Comparison of ENCODE assay signal across 9 mouse cellular contexts in the genomic region with DNA sequence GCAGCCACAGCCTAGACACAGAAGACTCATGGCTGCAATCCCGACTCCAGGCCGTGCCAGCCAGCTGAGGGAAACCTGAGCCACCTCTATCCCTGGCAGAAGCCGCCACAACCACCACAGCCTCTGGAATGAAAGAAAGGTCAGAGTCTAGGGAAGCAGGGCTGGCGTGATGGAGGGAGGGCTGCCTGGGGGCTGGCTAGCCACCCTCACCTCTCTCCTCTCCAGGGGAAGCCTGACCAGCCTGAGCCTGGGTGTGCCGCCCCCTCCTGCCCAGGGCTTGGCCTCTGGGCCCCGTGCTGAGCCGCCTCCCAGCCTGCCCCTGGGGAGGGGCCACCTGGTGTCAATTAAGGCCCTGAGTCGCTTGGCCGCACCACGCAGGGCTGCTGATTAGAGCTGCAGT. TPM values are rescaled to one million over a fixed set of nuclear protein-coding genes. Genes with fewer than 3 reads are reported as not detected.
DNase-seq lines count a peak whose midpoint lies in the region; ATAC-seq lines count a peak whose summit lies in the region.
"Had no signal": no experiment of that assay in that cellular context is flagged by ENCODE, and none has a peak within 500 bp of the region (broad histone marks: within the 10 kb centered on the region; RNA-seq: fewer than 3 reads in every experiment).

A gene (plus strand): TSS at position 352 of the 400 bp plus-strand sequence.

- H3K27me3 ChIP-seq in forebrain, embryonic 10.5 days (ENCODE audit: poor library complexity, severe bottlenecking): no peaks in the 10 kb centered on the region
- no peaks in the 10 kb centered on the region for H3K27me3 ChIP-seq in forebrain, embryonic 16.5 days (replicated peaks; ENCODE audit: control insufficient read depth, insufficient read depth, low read length)
- H3K27me3 ChIP-seq in hindbrain, embryonic 12.5 days: no peaks in the 10 kb centered on the region
- no peaks in the 10 kb centered on the region for H3K27me3 ChIP-seq in liver, embryonic 12.5 days (replicated peaks)

- H3K4me2 ChIP-seq in forebrain, embryonic 16.5 days (ENCODE audit: low read length): no peak within 1 kb of the TSS
- no peak within 1 kb of the TSS for H3K4me2 ChIP-seq in hindbrain, embryonic 12.5 days (replicated peaks)
- no peak within 1 kb of the TSS for H3K4me2 ChIP-seq in liver, embryonic 12.5 days

- DNase-seq in forebrain, embryonic 10.5 days (ENCODE audit: extremely low spot score, low spot score): no peak
- DNase-seq in embryo, embryonic 11.5 days (ENCODE audit: low read depth, low spot score): peak; percentile 27
- DNase-seq in left cerebral cortex, postnatal 4 days: no peak
- DNase-seq in right cerebral cortex, adult 2 months (ENCODE audit: low spot score in 2 of 2): no peak
- DNase-seq in testis, postnatal 10 days (ENCODE audit: low spot score): no peak
- DNase-seq: thymus, postnatal 4 days had no signal

- H3K36me3 ChIP-seq in forebrain, embryonic 10.5 days (replicated peaks): no peaks in the 10 kb centered on the region
- H3K36me3 ChIP-seq in forebrain, embryonic 16.5 days (ENCODE audit: control insufficient read depth, insufficient read depth): no peaks in the 10 kb centered on the region
- H3K36me3 ChIP-seq in hindbrain, embryonic 12.5 days: no peaks in the 10 kb centered on the region
- no peaks in the 10 kb centered on the region for H3K36me3 ChIP-seq in liver, embryonic 12.5 days

- ATAC-seq in forebrain, embryonic 16.5 days: no peak
- peak; percentile 35; the same call in 1 of the 2 replicates for ATAC-seq in hindbrain, embryonic 12.5 days (ENCODE audit: low FRiP score)
- ATAC-seq in liver, embryonic 12.5 days: no peak

- H3K4me1 ChIP-seq in forebrain, embryonic 10.5 days: peaks cover 12% of the 10 kb centered on the region
- no peaks in the 10 kb centered on the region for H3K4me1 ChIP-seq in forebrain, embryonic 16.5 days (replicated peaks; ENCODE audit: control insufficient read depth, insufficient read depth, low read length)
- peaks cover 8% of the 10 kb centered on the region for H3K4me1 ChIP-seq in hindbrain, embryonic 12.5 days
- H3K4me1 ChIP-seq in liver, embryonic 12.5 days: no peaks in the 10 kb centered on the region

- H3K4me3 ChIP-seq in forebrain, embryonic 10.5 days: no peak within 1 kb of the TSS
- no peak within 1 kb of the TSS for H3K4me3 ChIP-seq in forebrain, embryonic 16.5 days (replicated peaks; ENCODE audit: low read length)
- H3K4me3 ChIP-seq in hindbrain, embryonic 12.5 days: no peak within 1 kb of the TSS
- no peak within 1 kb of the TSS for H3K4me3 ChIP-seq in liver, embryonic 12.5 days

- peak within 1 kb of the TSS; percentile 78 for H3K27ac ChIP-seq in forebrain, embryonic 10.5 days
- H3K27ac ChIP-seq in forebrain, embryonic 16.5 days (ENCODE audit: low read length): no peak within 1 kb of the TSS
- H3K27ac ChIP-seq in hindbrain, embryonic 12.5 days: no peak within 1 kb of the TSS
- no peak within 1 kb of the TSS for H3K27ac ChIP-seq in liver, embryonic 12.5 days

- H3K9me3 ChIP-seq in forebrain, embryonic 10.5 days: no peaks in the 10 kb centered on the region
- no peaks in the 10 kb centered on the region for H3K9me3 ChIP-seq in forebrain, embryonic 16.5 days (ENCODE audit: control insufficient read depth, low read length)
- no peaks in the 10 kb centered on the region for H3K9me3 ChIP-seq in hindbrain, embryonic 12.5 days (replicated peaks)
- H3K9me3 ChIP-seq in liver, embryonic 12.5 days (replicated peaks): 0 out of 2 replicates have a peak, but pooled peaks cover 5% of the 10 kb centered on the region

- WGBS in forebrain, embryonic 10.5 days: 22% methylated on average over 10 of the region's 10 CpGs
- 17% methylated on average over 10 of the region's 10 CpGs for WGBS in forebrain, embryonic 16.5 days
- WGBS in hindbrain, embryonic 12.5 days: 26% methylated on average over 10 of the region's 10 CpGs
- 23% methylated on average over 10 of the region's 10 CpGs for WGBS in liver, embryonic 12.5 days (ENCODE audit: insufficient replicate concordance)

- intact Hi-C loops in left cerebral cortex, postnatal 4 days (cut with DNase I): no loop called here

- H3K9ac ChIP-seq in forebrain, embryonic 16.5 days (replicated peaks; ENCODE audit: low read depth, low read length): no peak within 1 kb of the TSS
- no peak within 1 kb of the TSS for H3K9ac ChIP-seq in hindbrain, embryonic 12.5 days
- H3K9ac ChIP-seq in liver, embryonic 12.5 days: no peak within 1 kb of the TSS

RNA-seq across cellular contexts. Expression of the gene that starts here (rescaled TPM):
- 0.07 and 0.09 TPM in 2 replicates for polyA plus RNA-seq in forebrain, embryonic 10.5 days (2016; fragmentation: Nextera tagmentation; extraction: Ambion mirVana)
- 6.8 and 7.8 TPM in 2 replicates for polyA plus RNA-seq in forebrain, embryonic 16.5 days (2015; fragmentation: Nextera tagmentation; extraction: Ambion mirVana)
- 0.99 and 1.1 TPM in 2 replicates for polyA plus RNA-seq in hindbrain, embryonic 12.5 days (2016; fragmentation: Nextera tagmentation; extraction: Ambion mirVana)
- 10 to 100 TPM; 36.0 to 42.2 TPM for total RNA-seq in left cerebral cortex, postnatal 4 days (2021)
- 0.01 and 0.02 TPM in 2 replicates for polyA plus RNA-seq in liver, embryonic 12.5 days (2016; fragmentation: Nextera tagmentation; extraction: Ambion mirVana)
